Mouse (Mus musculus) cerebellum, adult 2 months (tissue): ENCODE data around the gene Ube2l6. TPM values are rescaled to one million over a fixed set of nuclear protein-coding genes. Genes with fewer than 3 reads are reported as not detected.

ENCODE experiments used
- DNase-seq, 2 experiments: peaks; one replicate each; pipeline ENCODE4 v3.0.0; 2021
- H3K27ac ChIP-seq: fragments of 200-500 bp; 2 replicates; pipeline ENCODE4 v1.5.1; 2012; ENCODE audit warnings: low read length, control low read depth, inconsistent platforms; ENCODE audit not compliant: insufficient read depth
- H3K27me3 ChIP-seq: fragments of 200-500 bp; 2 replicates; pipeline ENCODE4 v1.6.1; 2012; ENCODE audit warnings: inconsistent platforms, mild to moderate bottlenecking, low read length, moderate library complexity; ENCODE audit not compliant: control insufficient read depth, insufficient read depth
- H3K4me1 ChIP-seq: fragments of 200-500 bp; 2 replicates; pipeline ENCODE4 v1.6.1; 2011; ENCODE audit warnings: low read length; ENCODE audit not compliant: control insufficient read depth, insufficient read depth
- H3K4me3 ChIP-seq: fragments of 200-500 bp; replicated peaks from 2 replicates; pipeline ENCODE3; 2011; ENCODE audit warnings: mild to moderate bottlenecking, low read depth, low read length, control low read depth; ENCODE audit not compliant: insufficient read depth
- CTCF ChIP-seq: fragments of 200-500 bp; IDR thresholded peaks from 2 replicates; pipeline ENCODE4 v1.5.1; 2011; ENCODE audit warnings: low read depth, mild to moderate bottlenecking, control low read depth, low read length, moderate library complexity, borderline replicate concordance; ENCODE audit not compliant: insufficient read depth
- POLR2A ChIP-seq: fragments of 200-500 bp; IDR thresholded peaks from 2 replicates; pipeline ENCODE4 v1.6.1; 2011; ENCODE audit warnings: low read length, control low read depth, borderline replicate concordance; ENCODE audit not compliant: insufficient read depth
- WGBS: fragments of 180-500 bp; shearing (Covaris S2); methylation state at CpG from one replicate; pipeline ENCODE4 v1.1.7; 2018; 5-methylcytosine and 5-hydroxymethylcytosine counted together
- polyA plus RNA-seq: library from polyadenylated mRNA; depleted of rRNA; stranded (reverse); fragments of >200 nt; gene quantifications from 2 replicates; pipeline ENCODE4 v1.2.3, GENCODE M21; 2012

Gene Ube2l6
- polyA plus RNA-seq, 1 experiment, result 7.8 TPM

DNA sequence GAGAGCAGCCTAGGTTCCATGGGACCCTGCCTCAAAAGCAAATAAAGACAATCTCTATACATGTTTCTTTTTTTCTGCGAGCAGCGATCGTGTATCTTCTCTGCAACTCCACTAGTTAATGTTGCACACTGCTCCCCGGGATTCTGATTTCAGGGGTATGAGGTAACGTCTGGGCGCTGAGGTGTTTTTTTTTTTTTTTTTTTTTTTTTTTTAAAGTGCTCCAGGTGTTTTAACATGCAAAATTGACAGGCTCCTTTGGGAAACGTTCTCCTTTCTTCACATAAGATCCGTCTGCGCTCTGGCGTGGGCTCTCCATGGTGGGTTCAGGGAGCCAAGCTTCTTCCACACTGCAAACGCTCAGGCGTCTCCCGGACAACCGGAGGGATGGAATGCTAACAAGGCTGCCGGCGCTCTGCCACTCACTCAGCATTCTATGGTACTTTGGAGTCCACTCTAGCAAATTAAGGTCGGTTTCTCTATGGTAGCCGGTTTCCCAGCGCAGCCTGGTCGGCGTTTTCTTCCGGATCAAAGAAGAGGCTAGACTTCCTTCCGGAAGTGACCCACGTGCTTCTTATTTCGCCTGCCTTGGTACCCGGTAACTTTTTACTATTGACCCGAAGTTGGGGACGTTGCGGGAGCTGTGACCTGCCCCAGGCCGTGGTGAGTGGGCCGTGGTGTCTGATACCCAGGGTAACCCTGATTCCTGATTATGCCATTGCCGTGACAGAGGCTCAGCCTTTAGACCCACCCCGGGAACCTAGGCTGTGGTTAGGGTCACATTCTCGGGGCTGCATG is 28.1 kb downstream of the Ube2l6 start, which contains the start of gene Timm10:
Gene Timm10, plus strand, starts transcription at position 510 of the 795 bp plus-strand sequence.
- H3K27ac ChIP-seq, result no peak within 1 kb of the TSS
- under 1% methylated on average over 34 of the region's 34 CpGs for WGBS
- TF ChIP-seq CTCF, result no peak
- TF ChIP-seq POLR2A, result peak; percentile 46; the same call in 1 of the 2 replicates
- no peaks in the 10 kb centered on the region for H3K27me3 ChIP-seq
- H3K4me1 ChIP-seq, result no peaks in the 10 kb centered on the region; the same call in 1 of the 2 replicates
- H3K4me3 ChIP-seq, result peak within 1 kb of the TSS; percentile 77
- peak; percentile 88 to 92 for DNase-seq

DNA sequence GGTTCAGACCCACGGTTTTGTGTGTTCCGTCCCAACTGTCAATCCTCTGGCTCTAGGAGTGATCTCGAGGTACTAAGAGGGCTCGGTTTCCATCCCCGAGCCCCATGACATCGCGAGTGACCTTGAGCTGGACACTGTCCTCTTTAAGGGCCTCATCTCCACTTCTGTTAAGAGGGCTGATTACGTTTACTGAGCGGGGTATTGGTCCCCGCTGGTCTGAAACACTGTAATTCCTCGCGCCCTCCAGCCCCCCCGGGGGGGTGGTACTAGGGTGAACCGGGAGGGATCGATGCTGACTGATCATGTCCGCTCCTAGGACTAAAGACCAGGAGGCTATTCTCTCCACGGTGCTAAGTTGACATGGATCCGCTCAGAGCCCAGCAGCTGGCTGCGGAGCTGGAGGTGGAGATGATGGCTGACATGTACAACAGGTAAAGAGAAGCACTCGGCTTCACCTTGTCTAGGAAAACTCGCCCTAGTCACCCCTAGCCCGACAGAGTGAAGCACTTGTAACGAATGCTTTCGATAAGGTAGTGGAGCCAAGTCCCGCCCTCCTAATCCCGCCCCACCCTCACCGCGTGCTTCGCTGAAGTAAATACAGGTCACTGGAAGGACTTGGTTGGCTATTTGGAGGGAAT is 28.8 kb downstream of the Ube2l6 start:
- H3K27ac ChIP-seq, result no peak overlapping the region
- no peaks in the 10 kb centered on the region; the same call in 1 of the 2 replicates for H3K4me1 ChIP-seq
- TF ChIP-seq POLR2A, result no peak
- TF ChIP-seq CTCF, result no peak
- WGBS, result 1% methylated on average over 29 of the region's 29 CpGs
- H3K27me3 ChIP-seq, result no peaks in the 10 kb centered on the region
- H3K4me3 ChIP-seq, result peak overlapping the region; percentile 77
- peak in 1 of 2 experiments; percentile 22 for DNase-seq

DNA sequence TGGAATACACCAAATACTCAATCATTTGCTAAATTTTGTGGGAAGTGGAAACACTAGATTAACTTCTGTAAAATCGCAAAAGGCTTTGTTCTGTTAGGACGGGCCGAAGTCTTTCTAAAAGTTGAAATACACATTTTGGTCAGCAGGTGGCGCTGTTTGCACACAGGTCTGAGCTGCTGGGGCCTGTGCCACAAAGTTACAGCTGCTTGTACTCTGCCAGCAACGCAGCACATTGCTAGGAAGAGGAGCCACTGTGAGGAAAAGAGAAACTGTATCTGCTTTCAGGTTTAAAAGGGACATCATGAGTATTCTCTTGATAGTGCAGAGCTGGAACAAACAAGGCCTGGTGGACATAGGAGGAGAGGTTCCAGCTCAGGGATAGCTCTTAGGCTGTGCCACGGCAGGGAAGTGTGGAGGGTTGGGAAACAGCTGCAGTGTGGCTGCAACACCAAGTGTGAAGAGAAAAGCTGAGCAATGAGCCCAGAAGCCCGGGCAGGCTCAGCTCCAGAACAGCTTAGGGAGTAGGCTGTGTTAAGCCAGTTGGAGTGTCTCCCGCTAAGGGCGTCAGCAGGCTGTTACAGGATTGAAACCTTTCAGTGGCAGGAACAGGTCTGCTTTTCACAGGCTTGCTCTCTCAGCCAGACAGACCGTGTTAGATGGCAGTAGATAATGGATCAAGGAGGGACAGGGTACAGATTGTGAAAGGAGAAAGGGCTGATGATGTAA is 33.2 kb downstream of the Ube2l6 start:
- DNase-seq, result peak; percentile 68 to 72
- Histone ChIP-seq H3K27me3 (no peaks in the 10 kb centered on the region), H3K4me1 (no peaks in the 10 kb centered on the region), H3K27ac (no peak overlapping the region), H3K4me3 (no peak overlapping the region)
- WGBS, result 23% methylated on average over 10 of the region's 10 CpGs
- no peak for TF ChIP-seq POLR2A
- TF ChIP-seq CTCF, result peak; percentile 90

DNA sequence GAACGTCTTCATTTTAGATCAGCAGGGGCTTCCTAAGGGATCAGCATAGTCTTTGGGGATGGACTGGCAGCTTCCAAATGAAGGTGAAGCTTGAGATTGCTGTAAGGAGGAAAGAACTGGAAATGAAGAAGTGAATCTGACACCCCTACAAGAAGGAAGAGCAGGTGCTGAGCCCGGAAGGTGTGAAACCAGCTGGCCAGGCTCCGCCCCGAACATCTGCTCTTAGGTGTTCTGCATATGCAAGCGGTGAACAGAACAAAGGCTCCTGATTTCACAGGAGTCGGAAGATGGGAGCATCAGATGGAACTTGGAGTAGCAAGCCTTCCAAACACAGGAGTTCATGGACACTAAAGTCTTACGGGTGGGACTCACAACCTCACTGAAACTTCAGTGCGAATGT is 38.5 kb downstream of the Ube2l6 start:
- no peak overlapping the region for H3K27ac ChIP-seq
- H3K4me1 ChIP-seq, result no peaks in the 10 kb centered on the region
- H3K27me3 ChIP-seq, result no peaks in the 10 kb centered on the region; the same call in 1 of the 2 replicates
- no peak overlapping the region for H3K4me3 ChIP-seq
- 75% methylated on average over 8 of the region's 8 CpGs for WGBS
- DNase-seq, result no peak
- TF ChIP-seq CTCF (no peak), POLR2A (no peak)

DNA sequence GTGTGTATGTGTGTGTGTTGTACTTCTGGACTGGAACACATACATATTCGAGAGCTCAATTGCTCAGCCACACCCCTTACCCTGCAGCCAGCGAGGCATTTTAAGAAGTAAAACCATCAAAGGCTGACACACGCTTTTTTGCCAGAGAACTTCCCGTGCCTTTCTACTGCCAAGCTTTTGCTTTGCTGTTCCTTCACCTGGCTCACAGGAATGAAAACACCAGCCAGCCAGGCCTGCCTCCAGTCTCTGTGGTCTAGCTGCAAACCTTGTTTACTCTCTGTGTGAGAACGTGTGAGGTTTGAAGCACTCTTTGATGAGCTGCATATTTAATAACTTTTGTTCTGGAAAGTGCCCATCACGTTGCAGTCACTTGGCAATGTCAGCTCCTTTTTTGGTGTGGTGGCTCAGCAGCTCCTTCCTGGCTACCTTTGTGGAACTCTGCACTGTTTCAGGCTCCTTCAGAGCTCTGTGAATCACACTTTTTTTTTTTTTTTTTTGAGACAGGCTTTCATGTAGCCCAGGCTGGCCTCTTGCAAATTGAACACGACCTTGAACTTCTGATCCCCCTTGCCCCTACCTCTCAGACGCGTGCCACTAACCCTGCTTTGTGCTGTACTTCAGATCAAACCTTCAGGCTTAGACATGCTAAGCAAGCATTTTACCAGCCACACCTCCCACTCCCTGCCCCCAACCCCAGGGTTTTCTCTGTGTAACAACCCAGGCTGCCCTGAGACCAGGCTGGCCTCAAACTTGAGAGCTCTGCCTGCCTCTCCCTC is 39.4 kb downstream of the Ube2l6 start:
- TF ChIP-seq CTCF, result no peak
- no peak for TF ChIP-seq POLR2A
- DNase-seq, result no peak
- H3K4me3 ChIP-seq, result no peak overlapping the region
- H3K4me1 ChIP-seq, result no peaks in the 10 kb centered on the region
- H3K27me3 ChIP-seq, result no peaks in the 10 kb centered on the region; the same call in 1 of the 2 replicates
- no peak overlapping the region for H3K27ac ChIP-seq
- WGBS, result 38% methylated on average over 9 of the region's 9 CpGs

DNA sequence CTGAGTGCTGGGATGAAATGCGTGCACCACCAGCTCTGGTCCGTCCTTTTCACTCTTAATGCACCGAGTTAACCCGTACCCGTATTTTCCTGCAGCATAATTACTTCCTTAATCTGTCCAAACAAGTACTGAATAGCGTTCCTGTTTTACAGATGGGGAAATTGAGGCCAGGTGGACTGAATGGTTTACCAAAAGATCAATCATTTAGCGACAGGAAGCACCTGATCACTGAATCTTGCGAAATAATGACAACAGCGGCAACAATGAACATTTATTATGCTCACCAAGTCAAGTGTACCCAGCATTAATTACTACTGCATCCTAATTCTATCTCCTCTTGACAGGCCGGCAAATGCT is 39.9 kb downstream of the Ube2l6 start, which contains the start of gene Slc43a1:
Gene Slc43a1, plus strand, starts transcription at position 258 of the 357 bp plus-strand sequence.
- Histone ChIP-seq H3K27me3 (no peaks in the 10 kb centered on the region; the same call in 1 of the 2 replicates), H3K27ac (no peak within 1 kb of the TSS), H3K4me3 (no peak within 1 kb of the TSS), H3K4me1 (no peaks in the 10 kb centered on the region)
- DNase-seq, result no peak
- TF ChIP-seq POLR2A, result no peak
- no peak for TF ChIP-seq CTCF
- WGBS, result 39% methylated on average over 10 of the region's 10 CpGs
